Mouse (Mus musculus): Measurements from ENCODE around the gene Ccdc124.

DNA sequence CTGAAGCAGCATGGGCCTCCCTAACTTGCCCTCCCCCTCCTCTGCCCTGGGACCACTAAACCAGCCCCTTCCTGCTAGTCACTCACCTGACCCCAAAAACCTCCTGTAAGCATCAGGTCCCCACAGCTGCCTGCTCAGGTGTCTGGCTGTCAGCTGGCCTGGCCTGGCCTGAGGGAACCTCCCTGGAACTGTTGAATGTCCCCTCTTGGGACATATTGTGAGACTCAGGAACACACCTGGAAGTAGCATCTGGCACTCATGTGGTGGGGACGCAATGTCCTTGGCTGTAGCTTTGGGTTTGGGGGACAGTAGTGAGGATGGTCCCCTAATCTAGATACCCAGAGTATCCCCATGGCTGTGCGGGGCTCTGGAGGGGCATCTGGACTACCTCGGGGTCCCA lies 39.7 kb downstream of the Ccdc124 start:
- TF ChIP-seq CTCF (IDR thresholded peaks at IDR 0.05; ENCODE audit: insufficient read depth, low read depth, low read length) (no peak), POLR2A (IDR thresholded peaks at IDR 0.05; ENCODE audit: insufficient read depth, low read depth, low read length) (no peak)
